Mouse (Mus musculus): ENCODE results near the gene Tmem238l.

The Tmem238l gene

GRCm38 (mm10) chr11:66981336-66982115 lies 25.1 kb downstream of the Tmem238l start:
- no peak for DNase-seq

- peak; percentile 31 to 35 for DNase-seq
Observed at GRCm38 (mm10) chr11:66982794-66983193, 26.4 kb downstream of the Tmem238l start.

GRCm38 (mm10) chr11:66983422-66984164 lies 27.2 kb downstream of the Tmem238l start:
- DNase-seq = no peak

- peak; percentile 47 to 66 for DNase-seq
Observed at GRCm38 (mm10) chr11:66984165-66985135, 28.0 kb downstream of the Tmem238l start.

- no peak for DNase-seq
Observed at GRCm38 (mm10) chr11:66985136-66985702, 28.8 kb downstream of the Tmem238l start.

GRCm38 (mm10) chr11:66992150-66992549 lies 35.7 kb downstream of the Tmem238l start:
- DNase-seq = no peak

- DNase-seq = no peak
Observed at GRCm38 (mm10) chr11:66993674-66994073, 37.2 kb downstream of the Tmem238l start.

GRCm38 (mm10) chr11:66996446-66996845 lies 40.0 kb downstream of the Tmem238l start:
- DNase-seq = no peak

GRCm38 (mm10) chr11:66998467-66999403 lies 42.3 kb downstream of the Tmem238l start:
- no peak for DNase-seq

- DNase-seq = no peak
Observed at GRCm38 (mm10) chr11:67000671-67001070, 44.2 kb downstream of the Tmem238l start.

- DNase-seq = no peak
Observed at GRCm38 (mm10) chr11:67001717-67002116, 45.3 kb downstream of the Tmem238l start.

GRCm38 (mm10) chr11:67002911-67003310 lies 46.5 kb downstream of the Tmem238l start:
- DNase-seq = no peak

GRCm38 (mm10) chr11:67007961-67008360 lies 51.5 kb downstream of the Tmem238l start:
- DNase-seq = no peak

GRCm38 (mm10) chr11:67008528-67008927 lies 52.1 kb downstream of the Tmem238l start:
- no peak for DNase-seq

GRCm38 (mm10) chr11:67010430-67010829 lies 54.0 kb downstream of the Tmem238l start:
- DNase-seq = no peak

GRCm38 (mm10) chr11:67011635-67012034 lies 55.2 kb downstream of the Tmem238l start:
- no peak for DNase-seq

Measured in thymus, postnatal 36 days (tissue).